Mouse (Mus musculus) lung, adult 2 months (tissue): ENCODE measurements at regions not wholly inside any gene's neighbourhood (a gene's known extent, or its start where the extent isn't known, plus 50 kb on each side); places are given as distances from the start of the nearest gene placed in this dataset.

ENCODE experiments used
- CTCF ChIP-seq: fragments of 200-500 bp; IDR thresholded peaks from 2 replicates; pipeline ENCODE4 v1.5.1; 2011; ENCODE audit warnings: mild to moderate bottlenecking, low read length, control low read depth; ENCODE audit not compliant: insufficient read depth
- POLR2A ChIP-seq: fragments of 200-500 bp; IDR thresholded peaks from 2 replicates; pipeline ENCODE4 v1.6.1; 2011; ENCODE audit warnings: low read depth, mild to moderate bottlenecking, control low read depth, low read length, borderline replicate concordance; ENCODE audit errors: extremely low read depth

DNA sequence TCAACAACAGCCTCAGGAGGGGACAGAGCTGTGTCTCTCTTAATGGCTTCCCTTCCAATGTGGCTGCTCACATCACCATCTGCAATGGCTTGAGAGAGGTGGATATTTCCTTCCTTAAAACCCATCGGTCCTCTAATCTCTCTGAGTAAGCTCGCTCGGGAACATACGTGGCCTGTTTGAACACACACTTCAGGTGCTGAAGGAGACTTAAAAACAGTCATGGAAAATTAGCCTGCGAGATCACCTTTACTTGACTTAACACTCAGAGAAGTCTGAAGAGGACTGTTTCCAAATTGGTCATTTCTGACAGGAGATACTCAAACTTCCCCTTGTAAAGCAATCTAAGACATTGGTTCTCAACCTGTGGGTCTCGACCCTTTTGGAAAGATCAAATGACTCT lies 83.0 kb downstream of the Vegfa start:
- TF ChIP-seq CTCF (no peak), POLR2A (no peak)
